Mouse (Mus musculus): ENCODE measurements at regions not wholly inside any gene's neighbourhood (a gene's known extent, or its start where the extent isn't known, plus 50 kb on each side); places are given as distances from the start of the nearest gene placed in this dataset.

DNA sequence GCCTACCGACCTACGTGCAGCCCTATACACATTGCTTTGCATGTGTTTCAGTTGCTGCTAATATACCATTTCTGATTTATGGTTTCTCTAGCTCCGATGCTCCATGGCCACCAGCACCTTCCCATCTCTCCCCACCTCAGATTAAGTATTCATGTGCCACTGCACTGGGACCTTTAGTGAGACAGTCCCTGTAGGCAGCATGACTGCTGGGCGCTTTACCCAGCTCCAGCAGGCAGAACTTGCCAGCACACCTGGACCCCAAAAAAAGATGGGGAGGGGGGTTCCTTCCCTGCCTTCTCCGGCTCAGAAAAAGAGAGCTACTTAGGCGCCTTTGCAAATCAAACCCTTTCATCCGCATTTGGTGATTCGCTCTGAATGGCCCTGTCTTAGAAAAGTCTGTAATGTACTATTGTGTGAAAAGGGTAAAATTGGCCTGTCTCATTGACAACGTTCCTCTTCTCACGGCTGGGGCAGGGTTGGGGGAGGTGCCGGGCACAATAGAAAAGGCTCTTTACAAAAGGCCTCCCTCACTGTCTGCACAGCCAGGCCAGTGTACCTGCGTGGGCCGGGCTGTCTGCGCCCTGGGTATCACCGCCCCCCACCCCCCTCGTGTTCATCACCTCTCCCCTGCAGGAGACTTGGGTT, 89.6 kb upstream of the Id4 start:
- Histone ChIP-seq H3K4me3 (ENCODE audit: low read depth, low read length) (no peak overlapping the region), H3K27ac (ENCODE audit: low read depth, low read length) (no peak overlapping the region), H3K36me3 (ENCODE audit: insufficient read depth, low read length) (no peaks in the 10 kb centered on the region), H3K9ac (replicated peaks; ENCODE audit: low read length, poor library complexity, severe bottlenecking) (no peak overlapping the region), H3K9me3 (ENCODE audit: low read length) (no peaks in the 10 kb centered on the region), H3K27me3 (ENCODE audit: insufficient read depth, low read length) (no peaks in the 10 kb centered on the region), H3K4me1 (ENCODE audit: insufficient read depth, low read length) (no peaks in the 10 kb centered on the region), H3K4me2 (ENCODE audit: low read depth, low read length, poor library complexity, severe bottlenecking) (no peak overlapping the region)
- DNase-seq (ENCODE audit: low spot score) (no peak), ATAC-seq (ENCODE audit: low FRiP score) (no peak)
- no peak for TF ChIP-seq CTCF (IDR thresholded peaks at IDR 0.05)
- WGBS, result 26% methylated on average over 16 of the region's 16 CpGs

DNA sequence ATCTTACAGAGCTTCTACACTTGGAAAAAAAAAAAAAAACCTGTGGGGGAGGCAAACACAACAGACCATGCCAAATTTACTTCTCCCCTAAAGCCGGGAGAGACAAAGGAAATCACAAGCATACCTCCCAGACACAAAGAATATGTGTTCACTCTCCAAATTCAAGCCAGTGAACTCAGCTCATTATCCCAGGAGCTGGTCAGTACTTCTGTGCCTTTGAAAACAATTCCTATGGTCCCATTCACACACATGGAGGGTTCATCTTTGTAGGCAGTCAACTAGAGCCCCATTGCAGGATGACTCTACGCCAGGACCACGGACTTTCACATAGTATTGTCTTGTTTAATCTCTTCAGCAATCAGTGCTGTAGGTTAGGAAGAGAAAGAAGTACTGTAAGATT, 89.0 kb upstream of the Id4 start:
- 19% methylated on average over 3 of the region's 3 CpGs for WGBS
- Histone ChIP-seq H3K27me3 (ENCODE audit: insufficient read depth, low read length) (no peaks in the 10 kb centered on the region), H3K27ac (ENCODE audit: low read depth, low read length) (no peak overlapping the region), H3K9ac (replicated peaks; ENCODE audit: low read length, poor library complexity, severe bottlenecking) (no peak overlapping the region), H3K4me2 (ENCODE audit: low read depth, low read length, poor library complexity, severe bottlenecking) (no peak overlapping the region), H3K9me3 (ENCODE audit: low read length) (no peaks in the 10 kb centered on the region), H3K36me3 (ENCODE audit: insufficient read depth, low read length) (no peaks in the 10 kb centered on the region), H3K4me1 (ENCODE audit: insufficient read depth, low read length) (no peaks in the 10 kb centered on the region), H3K4me3 (ENCODE audit: low read depth, low read length) (no peak overlapping the region)
- no peak for DNase-seq (ENCODE audit: low spot score)
- TF ChIP-seq CTCF (IDR thresholded peaks at IDR 0.05), result no peak
- ATAC-seq (ENCODE audit: low FRiP score), result no peak

DNA sequence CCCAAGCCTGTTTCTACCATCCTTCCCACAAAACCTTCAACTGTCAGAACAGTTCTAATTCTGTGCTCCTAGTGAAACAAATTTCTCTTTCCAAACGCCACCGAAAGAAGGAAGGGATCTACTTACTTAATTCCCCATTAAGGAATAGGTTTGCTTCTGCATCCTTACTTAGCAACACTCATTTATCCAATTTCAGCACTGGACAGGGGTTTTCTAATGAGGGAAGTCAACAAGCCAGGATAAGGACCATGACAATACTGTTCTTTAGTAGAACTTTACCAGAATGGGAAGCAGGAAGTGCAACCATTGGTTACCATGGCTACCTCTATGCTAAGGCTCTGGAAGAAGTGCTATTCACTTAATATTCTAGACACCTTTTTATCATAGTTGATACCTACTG, 68.6 kb upstream of the Id4 start:
- DNase-seq (ENCODE audit: low spot score) (no peak), ATAC-seq (ENCODE audit: low FRiP score) (no peak)
- Histone ChIP-seq H3K4me1 (ENCODE audit: insufficient read depth, low read length) (no peaks in the 10 kb centered on the region), H3K9me3 (ENCODE audit: low read length) (no peaks in the 10 kb centered on the region), H3K36me3 (ENCODE audit: insufficient read depth, low read length) (no peaks in the 10 kb centered on the region), H3K27me3 (ENCODE audit: insufficient read depth, low read length) (no peaks in the 10 kb centered on the region), H3K9ac (replicated peaks; ENCODE audit: low read length, poor library complexity, severe bottlenecking) (no peak overlapping the region), H3K4me2 (ENCODE audit: low read depth, low read length, poor library complexity, severe bottlenecking) (no peak overlapping the region), H3K4me3 (ENCODE audit: low read depth, low read length) (no peak overlapping the region), H3K27ac (ENCODE audit: low read depth, low read length) (no peak overlapping the region)
- 80% methylated on average over 2 of the region's 2 CpGs for WGBS
- no peak for TF ChIP-seq CTCF (IDR thresholded peaks at IDR 0.05)

DNA sequence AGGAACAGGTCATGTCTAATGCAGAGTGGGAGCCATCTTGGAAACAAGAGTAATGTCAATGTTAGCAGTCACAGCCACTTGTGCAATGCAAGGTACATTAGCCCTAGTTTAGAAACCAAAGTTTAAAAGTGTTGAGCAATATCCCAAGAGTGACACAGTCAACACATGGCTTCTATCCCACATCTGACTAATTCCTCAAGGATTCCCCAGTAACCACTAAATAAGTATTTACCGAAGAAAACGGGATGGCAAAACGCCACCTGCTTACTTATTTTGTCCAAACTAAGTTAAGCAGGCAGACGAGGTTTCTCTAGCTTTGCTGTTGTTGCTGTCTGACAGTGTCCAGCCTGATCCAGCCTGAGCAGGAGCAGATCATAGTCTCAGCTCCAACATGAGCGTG, 67.1 kb upstream of the Id4 start:
- no peaks in the 10 kb centered on the region for H3K27me3 ChIP-seq (ENCODE audit: insufficient read depth, low read length)
- 88% methylated on average over 5 of the region's 5 CpGs for WGBS
- no peak overlapping the region for H3K27ac ChIP-seq (ENCODE audit: low read depth, low read length)
- H3K4me1 ChIP-seq (ENCODE audit: insufficient read depth, low read length), result no peaks in the 10 kb centered on the region
- no peak for DNase-seq (ENCODE audit: low spot score)
- no peaks in the 10 kb centered on the region for H3K9me3 ChIP-seq (ENCODE audit: low read length)
- TF ChIP-seq CTCF (IDR thresholded peaks at IDR 0.05), result no peak
- no peak for ATAC-seq (ENCODE audit: low FRiP score)
- H3K4me2 ChIP-seq (ENCODE audit: low read depth, low read length, poor library complexity, severe bottlenecking), result no peak overlapping the region
- H3K36me3 ChIP-seq (ENCODE audit: insufficient read depth, low read length), result no peaks in the 10 kb centered on the region
- no peak overlapping the region for H3K9ac ChIP-seq (replicated peaks; ENCODE audit: low read length, poor library complexity, severe bottlenecking)
- no peak overlapping the region for H3K4me3 ChIP-seq (ENCODE audit: low read depth, low read length)

DNA sequence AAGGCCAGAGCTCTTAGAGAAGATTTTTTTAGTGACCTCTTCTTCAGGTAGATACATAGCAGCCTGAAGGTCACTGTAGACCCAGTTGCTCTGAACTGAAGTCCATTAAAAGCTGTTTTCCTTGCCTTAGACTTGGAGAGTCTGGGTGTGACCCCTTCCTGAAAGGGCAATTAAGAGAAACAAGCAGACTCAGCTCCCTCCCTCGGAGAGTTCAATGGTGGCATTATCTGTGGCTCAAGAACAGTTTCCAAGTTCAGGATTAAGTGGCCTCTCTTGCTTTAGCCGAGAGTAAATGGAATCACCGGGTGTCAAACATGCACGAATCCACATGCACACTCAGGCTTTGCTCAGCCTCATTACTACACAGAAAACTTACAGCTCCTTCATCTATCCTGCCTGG, 53.2 kb upstream of the Id4 start:
- H3K4me2 ChIP-seq (ENCODE audit: low read depth, low read length, poor library complexity, severe bottlenecking), result no peak overlapping the region
- no peaks in the 10 kb centered on the region for H3K4me1 ChIP-seq (ENCODE audit: insufficient read depth, low read length)
- ATAC-seq (ENCODE audit: low FRiP score), result no peak
- TF ChIP-seq CTCF (IDR thresholded peaks at IDR 0.05), result no peak
- no peak for DNase-seq (ENCODE audit: low spot score)
- no peak overlapping the region for H3K27ac ChIP-seq (ENCODE audit: low read depth, low read length)
- H3K4me3 ChIP-seq (ENCODE audit: low read depth, low read length), result no peak overlapping the region
- 33% methylated on average over 4 of the region's 4 CpGs for WGBS
- H3K36me3 ChIP-seq (ENCODE audit: insufficient read depth, low read length), result no peaks in the 10 kb centered on the region
- H3K27me3 ChIP-seq (ENCODE audit: insufficient read depth, low read length), result no peaks in the 10 kb centered on the region
- H3K9me3 ChIP-seq (ENCODE audit: low read length), result no peaks in the 10 kb centered on the region
- no peak overlapping the region for H3K9ac ChIP-seq (replicated peaks; ENCODE audit: low read length, poor library complexity, severe bottlenecking)

All from midbrain, postnatal 0 days (tissue).